Comparison of ENCODE assay signal across 8 mouse cellular contexts in the genomic region with DNA sequence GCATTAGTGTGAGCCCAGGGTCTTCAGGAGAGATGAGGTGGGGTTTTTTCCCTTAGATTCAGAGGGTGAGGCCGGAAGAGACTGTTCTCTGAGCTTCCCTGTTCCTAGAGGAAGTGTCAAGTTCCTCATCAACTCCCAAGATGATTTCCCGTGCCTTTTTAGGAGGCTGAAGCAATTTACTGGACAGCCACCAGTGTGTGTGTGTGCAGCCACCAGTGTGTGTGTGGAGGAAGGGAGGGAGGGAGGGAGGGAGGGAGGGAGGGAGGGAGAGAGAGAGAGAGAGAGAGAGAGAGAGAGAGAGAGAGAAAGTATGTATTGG. TPM values are rescaled to one million over a fixed set of nuclear protein-coding genes. Genes with fewer than 3 reads are reported as not detected.
A peak's percentile ranks its signal among the peaks of the same experiment; 100 is the strongest.
DNase-seq lines count a peak whose midpoint lies in the region; ATAC-seq lines count a peak whose summit lies in the region.

No protein-coding gene starts in this region.

- no peaks in the 10 kb centered on the region for H3K27me3 ChIP-seq in heart, embryonic 12.5 days (replicated peaks)
- H3K27me3 ChIP-seq in embryonic facial prominence, embryonic 11.5 days (ENCODE audit: control insufficient read depth, insufficient read depth, low read length) = no peaks in the 10 kb centered on the region
- H3K27me3 ChIP-seq in hindbrain, embryonic 16.5 days (replicated peaks; ENCODE audit: control insufficient read depth, insufficient read depth, low read length) = no peaks in the 10 kb centered on the region
- H3K27me3 ChIP-seq in midbrain, embryonic 15.5 days (replicated peaks) = no peaks in the 10 kb centered on the region

- no peak for ATAC-seq in heart, embryonic 12.5 days (ENCODE audit: insufficient number of reproducible peaks, low FRiP score)
- ATAC-seq in embryonic facial prominence, embryonic 11.5 days (replicated peaks; ENCODE audit: insufficient number of reproducible peaks, low FRiP score, low TSS enrichment, low read depth) = no peak
- no peak for ATAC-seq in hindbrain, embryonic 16.5 days
- no peak for ATAC-seq in midbrain, embryonic 15.5 days (replicated peaks)
- no peak for ATAC-seq in erythroid progenitor cell, adult 5-6 weeks (replicated peaks; ENCODE audit: low FRiP score, poor library complexity, severe bottlenecking)

- H3K4me2 ChIP-seq in heart, embryonic 12.5 days = peak overlapping the region; percentile 88
- peak overlapping the region; percentile 99 for H3K4me2 ChIP-seq in embryonic facial prominence, embryonic 11.5 days (ENCODE audit: low read depth, low read length)
- peak overlapping the region; percentile 97 for H3K4me2 ChIP-seq in hindbrain, embryonic 16.5 days (ENCODE audit: low read length)
- peak overlapping the region; percentile 82 for H3K4me2 ChIP-seq in midbrain, embryonic 15.5 days

- 19% methylated on average over 2 of the region's 2 CpGs for WGBS in heart, embryonic 12.5 days
- 28% methylated on average over 2 of the region's 2 CpGs for WGBS in embryonic facial prominence, embryonic 11.5 days
- WGBS in hindbrain, embryonic 16.5 days = 7% methylated on average over 2 of the region's 2 CpGs
- WGBS in midbrain, embryonic 15.5 days = 16% methylated on average over 2 of the region's 2 CpGs

- H3K4me1 ChIP-seq in heart, embryonic 12.5 days (replicated peaks) = peaks cover 43% of the 10 kb centered on the region
- H3K4me1 ChIP-seq in embryonic facial prominence, embryonic 11.5 days (ENCODE audit: control insufficient read depth, insufficient read depth, low read length) = peaks cover 9% of the 10 kb centered on the region
- H3K4me1 ChIP-seq in hindbrain, embryonic 16.5 days (ENCODE audit: control insufficient read depth, insufficient read depth, low read depth, low read length) = peaks cover 41% of the 10 kb centered on the region
- peaks cover 42% of the 10 kb centered on the region for H3K4me1 ChIP-seq in midbrain, embryonic 15.5 days

- peaks cover 16% of the 10 kb centered on the region for H3K36me3 ChIP-seq in heart, embryonic 12.5 days
- H3K36me3 ChIP-seq in embryonic facial prominence, embryonic 11.5 days (replicated peaks; ENCODE audit: control insufficient read depth, insufficient read depth, low read depth, low read length) = no peaks in the 10 kb centered on the region; the same call in 1 of the 2 replicates
- peaks cover 4% of the 10 kb centered on the region; the same call in 1 of the 2 replicates for H3K36me3 ChIP-seq in hindbrain, embryonic 16.5 days (ENCODE audit: control insufficient read depth, insufficient read depth, low read length)
- H3K36me3 ChIP-seq in midbrain, embryonic 15.5 days (replicated peaks) = 0 out of 2 replicates have a peak, but pooled peaks cover 4% of the 10 kb centered on the region

- DNase-seq in heart, postnatal 10 days = no peak
- DNase-seq in embryonic facial prominence, embryonic 11.5 days (ENCODE audit: low spot score) = no peak
- no peak for DNase-seq in natural killer cell, adult 2 months (ENCODE audit: low spot score in 2 of 2)
- no peak for DNase-seq in lung, postnatal 10 days

- intact Hi-C loops in heart, postnatal 10 days (cut with DNase I) = loop anchor here (2.0 kb wide), 2 partner anchors 17 to 29 kb away; no protein-coding TSS in a partner anchor

- peak overlapping the region; percentile 97; the same call in 1 of the 2 replicates for H3K4me3 ChIP-seq in heart, embryonic 12.5 days
- H3K4me3 ChIP-seq in embryonic facial prominence, embryonic 11.5 days (ENCODE audit: low read depth, low read length) = 0 out of 2 replicates have a peak overlapping the region, but pooled peaks have one; percentile 12
- peak overlapping the region; percentile 97 for H3K4me3 ChIP-seq in hindbrain, embryonic 16.5 days (ENCODE audit: low read length)
- H3K4me3 ChIP-seq in midbrain, embryonic 15.5 days = peak overlapping the region; percentile 87

- no peak overlapping the region for H3K27ac ChIP-seq in heart, embryonic 12.5 days (ENCODE audit: poor library complexity, severe bottlenecking)
- no peak overlapping the region for H3K27ac ChIP-seq in embryonic facial prominence, embryonic 11.5 days (replicated peaks; ENCODE audit: low read depth, low read length)
- peak overlapping the region; percentile 86 for H3K27ac ChIP-seq in hindbrain, embryonic 16.5 days (ENCODE audit: low read depth, low read length)
- peak overlapping the region; percentile 90; the same call in 1 of the 2 replicates for H3K27ac ChIP-seq in midbrain, embryonic 15.5 days

- peak overlapping the region; percentile 99; the same call in 1 of the 2 replicates for H3K9ac ChIP-seq in heart, embryonic 12.5 days
- peak overlapping the region; percentile 96; the same call in 1 of the 2 replicates for H3K9ac ChIP-seq in embryonic facial prominence, embryonic 11.5 days (replicated peaks; ENCODE audit: low read length)
- peak overlapping the region; percentile 95; the same call in 1 of the 2 replicates for H3K9ac ChIP-seq in hindbrain, embryonic 16.5 days (ENCODE audit: low read depth, low read length)
- H3K9ac ChIP-seq in midbrain, embryonic 15.5 days = peak overlapping the region; percentile 88

- no peaks in the 10 kb centered on the region for H3K9me3 ChIP-seq in heart, embryonic 12.5 days (replicated peaks)
- H3K9me3 ChIP-seq in embryonic facial prominence, embryonic 11.5 days (replicated peaks; ENCODE audit: control insufficient read depth, low read length) = no peaks in the 10 kb centered on the region
- no peaks in the 10 kb centered on the region for H3K9me3 ChIP-seq in hindbrain, embryonic 16.5 days (ENCODE audit: control insufficient read depth, low read length)
- no peaks in the 10 kb centered on the region for H3K9me3 ChIP-seq in midbrain, embryonic 15.5 days

RNA-seq across cellular contexts. Expression of a gene that starts 2.0 kb away (rescaled TPM):
- polyA plus RNA-seq in heart, embryonic 12.5 days (2016; fragmentation: Nextera tagmentation; extraction: Ambion mirVana) = 34.9 and 35.2 TPM in 2 replicates
- total RNA-seq in heart, postnatal 10 days (2021) = 10 to 100 TPM; 83.1 to 84.8 TPM
- polyA plus RNA-seq in embryonic facial prominence, embryonic 11.5 days (2014; fragmentation: Nextera tagmentation; extraction: Ambion mirVana) = 40.0 and 45.1 TPM in 2 replicates
- polyA plus RNA-seq in hindbrain, embryonic 16.5 days (2015; fragmentation: Nextera tagmentation; extraction: Ambion mirVana) = 46.4 and 47.7 TPM in 2 replicates
- 122 and 124 TPM in 2 replicates for polyA plus RNA-seq in midbrain, embryonic 15.5 days (2015; fragmentation: Nextera tagmentation; extraction: Ambion mirVana)
- total RNA-seq in erythroid progenitor cell, adult 5-6 weeks (2015; ENCODE audit: low replicate concordance) = 9.6 and 10.5 TPM in 2 replicates
- 14.1 and 23.0 TPM in 2 replicates for total RNA-seq in erythroid progenitor cell, adult 5-6 weeks (2017; ENCODE audit: low replicate concordance)

RNA-seq across cellular contexts. Expression of a gene that starts 6.3 kb away (rescaled TPM):
- 18.9 and 19.7 TPM in 2 replicates for polyA plus RNA-seq in heart, embryonic 12.5 days (2016; fragmentation: Nextera tagmentation; extraction: Ambion mirVana)
- 10 to 100 TPM in 1 of 2 experiments, 1 to 10 TPM in 1; 9.6 to 10.7 TPM for total RNA-seq in heart, postnatal 10 days (2021)
- 20.2 and 24.7 TPM in 2 replicates for polyA plus RNA-seq in embryonic facial prominence, embryonic 11.5 days (2014; fragmentation: Nextera tagmentation; extraction: Ambion mirVana)
- 61.7 and 63.1 TPM in 2 replicates for polyA plus RNA-seq in hindbrain, embryonic 16.5 days (2015; fragmentation: Nextera tagmentation; extraction: Ambion mirVana)
- 62.9 and 63.7 TPM in 2 replicates for polyA plus RNA-seq in midbrain, embryonic 15.5 days (2015; fragmentation: Nextera tagmentation; extraction: Ambion mirVana)
- total RNA-seq in erythroid progenitor cell, adult 5-6 weeks (2015; ENCODE audit: low replicate concordance) = 5.4 TPM in 1 of 2 replicates, not detected in the other
- 0.64 and 12.8 TPM in 2 replicates for total RNA-seq in erythroid progenitor cell, adult 5-6 weeks (2017; ENCODE audit: low replicate concordance)

RNA-seq across cellular contexts. Expression of a gene that starts 8.9 kb away (rescaled TPM):
- polyA plus RNA-seq in heart, embryonic 12.5 days (2016; fragmentation: Nextera tagmentation; extraction: Ambion mirVana) = 172 and 175 TPM in 2 replicates
- 100 to 1,000 TPM; 207 to 209 TPM for total RNA-seq in heart, postnatal 10 days (2021)
- 77.8 and 88.2 TPM in 2 replicates for polyA plus RNA-seq in embryonic facial prominence, embryonic 11.5 days (2014; fragmentation: Nextera tagmentation; extraction: Ambion mirVana)
- 106 and 107 TPM in 2 replicates for polyA plus RNA-seq in hindbrain, embryonic 16.5 days (2015; fragmentation: Nextera tagmentation; extraction: Ambion mirVana)
- 96.6 and 104 TPM in 2 replicates for polyA plus RNA-seq in midbrain, embryonic 15.5 days (2015; fragmentation: Nextera tagmentation; extraction: Ambion mirVana)
- 37.1 and 78.4 TPM in 2 replicates for total RNA-seq in erythroid progenitor cell, adult 5-6 weeks (2015; ENCODE audit: low replicate concordance)
- 15.8 and 32.3 TPM in 2 replicates for total RNA-seq in erythroid progenitor cell, adult 5-6 weeks (2017; ENCODE audit: low replicate concordance)

RNA-seq across cellular contexts. Expression of a gene that starts 30.3 kb away (rescaled TPM):
- 31.1 and 39.4 TPM in 2 replicates for polyA plus RNA-seq in heart, embryonic 12.5 days (2016; fragmentation: Nextera tagmentation; extraction: Ambion mirVana)
- 10 to 100 TPM; 49.2 to 52.4 TPM for total RNA-seq in heart, postnatal 10 days (2021)
- 16.5 and 20.6 TPM in 2 replicates for polyA plus RNA-seq in embryonic facial prominence, embryonic 11.5 days (2014; fragmentation: Nextera tagmentation; extraction: Ambion mirVana)
- 29.0 and 29.8 TPM in 2 replicates for polyA plus RNA-seq in hindbrain, embryonic 16.5 days (2015; fragmentation: Nextera tagmentation; extraction: Ambion mirVana)
- polyA plus RNA-seq in midbrain, embryonic 15.5 days (2015; fragmentation: Nextera tagmentation; extraction: Ambion mirVana) = 23.1 and 26.1 TPM in 2 replicates
- 16.6 and 44.4 TPM in 2 replicates for total RNA-seq in erythroid progenitor cell, adult 5-6 weeks (2015; ENCODE audit: low replicate concordance)
- total RNA-seq in erythroid progenitor cell, adult 5-6 weeks (2017; ENCODE audit: low replicate concordance) = 14.1 and 50.6 TPM in 2 replicates

RNA-seq across cellular contexts. Expression of a gene that starts 30.6 kb away (rescaled TPM):
- 32.0 and 35.9 TPM in 2 replicates for polyA plus RNA-seq in heart, embryonic 12.5 days (2016; fragmentation: Nextera tagmentation; extraction: Ambion mirVana)
- total RNA-seq in heart, postnatal 10 days (2021) = 10 to 100 TPM; 21.5 to 25.0 TPM
- polyA plus RNA-seq in embryonic facial prominence, embryonic 11.5 days (2014; fragmentation: Nextera tagmentation; extraction: Ambion mirVana) = 49.9 and 50.8 TPM in 2 replicates
- 139 and 140 TPM in 2 replicates for polyA plus RNA-seq in hindbrain, embryonic 16.5 days (2015; fragmentation: Nextera tagmentation; extraction: Ambion mirVana)
- 120 and 121 TPM in 2 replicates for polyA plus RNA-seq in midbrain, embryonic 15.5 days (2015; fragmentation: Nextera tagmentation; extraction: Ambion mirVana)
- total RNA-seq in erythroid progenitor cell, adult 5-6 weeks (2015; ENCODE audit: low replicate concordance) = 6.3 and 10.8 TPM in 2 replicates
- 1.7 and 3.7 TPM in 2 replicates for total RNA-seq in erythroid progenitor cell, adult 5-6 weeks (2017; ENCODE audit: low replicate concordance)

Comparison
In these comparisons a context has a peak if more than half of its experiments do, and no peak if none do; other contexts are left out.
1. H3K27ac ChIP-seq: peak in hindbrain, embryonic 16.5 days (single experiment) and midbrain, embryonic 15.5 days (single experiment); none in heart, embryonic 12.5 days (single experiment) and embryonic facial prominence, embryonic 11.5 days (single experiment).
2. H3K4me3 ChIP-seq: peak in every context shown above with its lines; median percentile 97 in heart, embryonic 12.5 days; 97 in hindbrain, embryonic 16.5 days; 87 in midbrain, embryonic 15.5 days; 12 in embryonic facial prominence, embryonic 11.5 days.
3. Peak in every context shown above with its lines, with median percentiles within 50 percentile points of each other: H3K4me2 ChIP-seq and H3K9ac ChIP-seq.